Mouse (Mus musculus) midbrain, embryonic 10.5 days (tissue): ENCODE measurements around the gene Smarcd3. TPM values are rescaled to one million over a fixed set of nuclear protein-coding genes. Genes with fewer than 3 reads are reported as not detected.
A peak's percentile ranks its signal among the peaks of the same experiment; 100 is the strongest.

ENCODE experiments used
- DNase-seq: peaks from one replicate; pipeline ENCODE4 v3.0.0-alpha.2; 2017; ENCODE audit warnings: low spot score
- H3K27ac ChIP-seq: fragments of 300-500 bp; sonication (generic); replicated peaks from 2 replicates; pipeline ENCODE4 v1.5.1; 2016; ENCODE audit warnings: mild to moderate bottlenecking
- H3K27me3 ChIP-seq: fragments of 300-500 bp; sonication (generic); 2 replicates; pipeline ENCODE4 v1.6.1; 2016; ENCODE audit warnings: low read depth, mild to moderate bottlenecking; ENCODE audit not compliant: poor library complexity, severe bottlenecking
- H3K36me3 ChIP-seq: fragments of 300-500 bp; sonication (generic); 2 replicates; pipeline ENCODE4 v1.6.1; 2016; ENCODE audit warnings: mild to moderate bottlenecking, moderate library complexity
- H3K4me1 ChIP-seq: fragments of 300-500 bp; sonication (generic); 2 replicates; pipeline ENCODE4 v1.6.1; 2016
- H3K4me3 ChIP-seq: fragments of 300-500 bp; sonication (generic); 2 replicates; pipeline ENCODE4 v1.5.1; 2016; ENCODE audit warnings: mild to moderate bottlenecking, moderate library complexity
- H3K9me3 ChIP-seq: fragments of 300-500 bp; sonication (generic); replicated peaks from 2 replicates; pipeline ENCODE4 v1.6.1; 2016; ENCODE audit warnings: mild to moderate bottlenecking
- WGBS: fragments of 180-500 bp; shearing (Covaris S2); methylation state at CpG from one replicate; pipeline ENCODE4 v1.1.7; 2016; 5-methylcytosine and 5-hydroxymethylcytosine counted together
- polyA plus RNA-seq: library from polyadenylated mRNA; unstranded; fragments of >200 nt; fragmentation: Nextera tagmentation; extraction: Ambion mirVana; gene quantifications from 2 replicates; pipeline ENCODE4 v1.2.1, GENCODE M21; 2016

Smarcd3 gene
- 32.4 and 44.8 TPM in 2 replicates for polyA plus RNA-seq

DNA sequence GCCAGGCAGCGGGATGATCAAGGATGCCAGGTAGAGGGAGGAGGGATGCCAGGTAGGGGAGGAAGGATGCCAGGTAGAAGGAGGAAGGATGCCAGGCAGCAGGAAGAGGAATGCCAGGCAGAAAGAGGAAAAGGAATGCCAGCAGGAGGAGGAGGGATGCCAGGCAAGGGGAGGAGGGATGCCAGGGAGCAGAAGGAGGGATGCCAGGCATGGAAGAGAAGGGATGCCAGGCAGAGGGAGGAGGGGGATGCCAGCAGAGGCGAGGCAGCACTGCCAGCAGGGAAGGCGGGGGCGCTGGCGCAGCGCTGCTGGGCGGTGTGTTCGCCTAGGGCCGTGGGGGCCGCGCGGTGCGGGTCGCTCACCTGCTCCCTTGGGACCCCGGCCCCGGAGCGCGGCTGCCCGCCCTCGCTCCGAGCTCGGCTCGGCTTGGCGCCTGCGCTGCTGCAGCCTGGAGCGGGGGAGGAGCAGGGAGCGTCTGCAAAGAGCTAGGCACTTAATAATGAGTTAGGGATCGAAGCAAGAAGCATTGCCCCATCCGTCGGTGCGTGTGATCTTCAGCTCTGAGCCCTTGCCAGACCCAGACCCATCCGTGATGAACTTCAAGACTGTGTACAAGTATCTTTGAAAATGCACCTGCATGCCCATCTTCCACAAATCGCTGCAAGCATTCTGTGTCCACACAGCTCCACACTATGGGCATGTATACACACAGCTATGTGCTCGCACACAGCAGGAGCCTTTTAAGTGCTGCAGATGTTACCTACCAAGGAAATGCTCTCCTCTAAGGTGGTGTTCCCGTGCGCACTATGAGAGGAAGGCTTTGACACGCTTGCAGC lies at the start of gene Smarcd3:
Gene Smarcd3 (minus strand): TSS at position 426 of the 836 bp plus-strand sequence.
- 4% methylated on average over 37 of the region's 37 CpGs for WGBS
- Histone ChIP-seq H3K36me3 (no peaks in the 10 kb centered on the region), H3K4me1 (peaks cover 26% of the 10 kb centered on the region), H3K27ac (peak within 1 kb of the TSS; percentile 86), H3K27me3 (peaks cover 53% of the 10 kb centered on the region), H3K4me3 (peak within 1 kb of the TSS; percentile 72), H3K9me3 (no peaks in the 10 kb centered on the region)
- DNase-seq: peak; percentile 74

- no peaks in the 10 kb centered on the region for H3K36me3 ChIP-seq
- H3K27me3 ChIP-seq: no peaks in the 10 kb centered on the region
- H3K4me1 ChIP-seq: no peaks in the 10 kb centered on the region
- WGBS: 88% methylated on average over 6 of the region's 6 CpGs
- H3K27ac ChIP-seq: no peak overlapping the region
- DNase-seq: no peak
- H3K4me3 ChIP-seq: no peak overlapping the region
- no peaks in the 10 kb centered on the region for H3K9me3 ChIP-seq
Measured at GRCm38 (mm10) chr5:24661457-24661856, 37.2 kb upstream of the Smarcd3 start.

GRCm38 (mm10) chr5:24659708-24660423 lies 35.7 kb upstream of the Smarcd3 start:
- 74% methylated on average over 4 of the region's 4 CpGs for WGBS
- Histone ChIP-seq H3K27me3 (no peaks in the 10 kb centered on the region), H3K4me3 (no peak overlapping the region), H3K9me3 (no peaks in the 10 kb centered on the region), H3K4me1 (no peaks in the 10 kb centered on the region), H3K36me3 (no peaks in the 10 kb centered on the region), H3K27ac (no peak overlapping the region)
- no peak for DNase-seq

GRCm38 (mm10) chr5:24657113-24657512 lies 32.9 kb upstream of the Smarcd3 start:
- 0 out of 2 replicates have a peak, but pooled peaks cover 2% of the 10 kb centered on the region for H3K4me1 ChIP-seq
- no peak overlapping the region for H3K4me3 ChIP-seq
- no peaks in the 10 kb centered on the region for H3K36me3 ChIP-seq
- H3K27me3 ChIP-seq: peaks cover 12% of the 10 kb centered on the region
- 78% methylated on average over 2 of the region's 2 CpGs for WGBS
- no peaks in the 10 kb centered on the region for H3K9me3 ChIP-seq
- no peak overlapping the region for H3K27ac ChIP-seq
- no peak for DNase-seq

GRCm38 (mm10) chr5:24654491-24654890 lies 30.3 kb upstream of the Smarcd3 start:
- H3K9me3 ChIP-seq: no peaks in the 10 kb centered on the region
- no peaks in the 10 kb centered on the region for H3K36me3 ChIP-seq
- 0 out of 2 replicates have a peak, but pooled peaks cover 3% of the 10 kb centered on the region for H3K4me1 ChIP-seq
- H3K27ac ChIP-seq: no peak overlapping the region
- H3K4me3 ChIP-seq: no peak overlapping the region
- WGBS: 89% methylated on average over 6 of the region's 6 CpGs
- H3K27me3 ChIP-seq: peaks cover 12% of the 10 kb centered on the region
- DNase-seq: no peak

- 90% methylated on average over 5 of the region's 5 CpGs for WGBS
- Histone ChIP-seq H3K36me3 (no peaks in the 10 kb centered on the region), H3K9me3 (no peaks in the 10 kb centered on the region), H3K4me3 (no peak overlapping the region), H3K27me3 (peaks cover 12% of the 10 kb centered on the region), H3K27ac (no peak overlapping the region), H3K4me1 (0 out of 2 replicates have a peak, but pooled peaks cover 3% of the 10 kb centered on the region)
- DNase-seq: no peak
Measured at GRCm38 (mm10) chr5:24652780-24653179, 28.6 kb upstream of the Smarcd3 start.

DNA sequence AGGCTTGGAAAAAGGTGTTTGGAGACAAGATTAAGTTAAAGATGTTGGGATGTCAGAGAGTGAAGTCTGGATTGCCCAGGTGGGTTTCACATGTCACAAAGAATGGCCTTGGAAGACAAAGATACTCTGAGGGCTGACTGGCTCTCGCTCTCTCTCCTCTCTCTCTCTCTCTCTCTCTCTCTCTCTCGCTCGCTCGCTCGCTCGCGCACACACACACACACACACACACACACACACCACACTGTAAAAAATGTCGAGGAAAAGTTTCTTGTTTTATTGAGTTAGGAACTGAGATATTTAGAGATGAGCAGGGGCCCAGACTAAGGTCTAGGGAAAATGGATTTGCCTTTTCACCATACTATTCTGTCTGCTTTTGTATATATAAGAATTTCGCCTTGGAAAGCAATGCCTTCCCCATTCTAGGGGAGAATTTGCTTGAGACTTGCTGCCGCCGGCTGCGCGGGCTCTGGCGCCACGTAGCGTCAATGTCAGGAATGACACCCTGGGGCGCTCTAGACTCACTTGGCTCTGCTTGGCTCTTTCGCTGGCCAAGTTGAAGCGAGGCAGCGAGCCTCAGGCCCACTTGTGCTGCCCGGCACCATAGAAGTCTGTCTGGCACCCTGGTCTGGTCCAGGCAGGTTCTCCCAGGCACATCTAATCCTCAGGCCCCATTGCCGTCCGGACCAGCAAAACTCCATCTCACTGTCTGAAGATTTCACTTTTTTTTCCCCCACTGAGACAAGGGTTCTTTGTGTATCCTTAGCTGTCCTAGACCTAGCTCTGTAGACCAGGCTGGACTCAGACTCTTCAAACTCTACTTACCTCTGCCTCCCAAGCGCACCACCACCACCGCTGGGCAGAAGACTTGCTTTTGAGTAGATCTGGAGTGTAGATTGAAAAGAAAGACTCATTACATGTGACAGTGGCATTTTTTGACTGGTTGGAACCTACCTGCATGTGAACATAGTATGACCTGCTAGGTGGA lies 27.8 kb upstream of the Smarcd3 start:
- no peak overlapping the region for H3K4me3 ChIP-seq
- WGBS: 35% methylated on average over 25 of the region's 25 CpGs
- H3K9me3 ChIP-seq: no peaks in the 10 kb centered on the region
- H3K4me1 ChIP-seq: 0 out of 2 replicates have a peak, but pooled peaks cover 3% of the 10 kb centered on the region
- no peaks in the 10 kb centered on the region for H3K36me3 ChIP-seq
- H3K27ac ChIP-seq: no peak overlapping the region
- H3K27me3 ChIP-seq: peaks cover 12% of the 10 kb centered on the region
- peak; percentile 85 for DNase-seq

DNA sequence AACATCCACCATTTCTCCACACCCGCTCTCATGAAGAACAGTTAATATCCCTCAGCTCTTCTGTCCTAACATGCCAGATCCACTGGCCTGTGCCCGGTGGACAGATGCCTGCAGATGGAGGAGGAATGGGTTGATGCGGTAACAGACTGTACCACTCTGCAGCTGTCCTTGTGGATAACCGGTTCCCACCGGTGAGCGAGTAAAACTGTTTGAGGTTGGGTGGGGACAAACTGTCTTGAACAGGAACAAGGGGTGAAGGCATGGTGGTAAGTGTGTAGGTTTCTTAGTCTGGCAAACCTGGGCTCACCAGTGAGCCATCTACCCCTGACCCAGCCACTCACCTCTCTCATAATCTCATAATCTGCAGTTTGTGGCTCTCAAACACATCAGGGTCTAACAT lies 27.1 kb upstream of the Smarcd3 start:
- WGBS: 78% methylated on average over 6 of the region's 6 CpGs
- H3K4me1 ChIP-seq: 0 out of 2 replicates have a peak, but pooled peaks cover 3% of the 10 kb centered on the region
- no peaks in the 10 kb centered on the region for H3K9me3 ChIP-seq

GRCm38 (mm10) chr5:24649701-24650100 lies 25.5 kb upstream of the Smarcd3 start:
- no peaks in the 10 kb centered on the region for H3K9me3 ChIP-seq
- no peaks in the 10 kb centered on the region for H3K36me3 ChIP-seq
- H3K4me1 ChIP-seq: 0 out of 2 replicates have a peak, but pooled peaks cover 3% of the 10 kb centered on the region
- no peak overlapping the region for H3K27ac ChIP-seq
- H3K27me3 ChIP-seq: peaks cover 12% of the 10 kb centered on the region
- WGBS: 85% methylated on average over 7 of the region's 7 CpGs
- no peak for DNase-seq
- no peak overlapping the region for H3K4me3 ChIP-seq

More for the DNA sequence above, 27.1 kb upstream of the Smarcd3 start:
- no peak overlapping the region for H3K27ac ChIP-seq
- H3K4me3 ChIP-seq: no peak overlapping the region
- H3K36me3 ChIP-seq: no peaks in the 10 kb centered on the region
- no peak for DNase-seq
- H3K27me3 ChIP-seq: peaks cover 12% of the 10 kb centered on the region

- no peaks in the 10 kb centered on the region for H3K9me3 ChIP-seq
- no peak for DNase-seq
- H3K4me1 ChIP-seq: 0 out of 2 replicates have a peak, but pooled peaks cover 3% of the 10 kb centered on the region
- H3K27ac ChIP-seq: no peak overlapping the region
- H3K27me3 ChIP-seq: peaks cover 12% of the 10 kb centered on the region
- H3K4me3 ChIP-seq: no peak overlapping the region
- no peaks in the 10 kb centered on the region for H3K36me3 ChIP-seq
- 67% methylated on average over 4 of the region's 4 CpGs for WGBS
Measured at GRCm38 (mm10) chr5:24649231-24649630, 25.0 kb upstream of the Smarcd3 start.

- no peak overlapping the region for H3K4me3 ChIP-seq
- no peaks in the 10 kb centered on the region for H3K9me3 ChIP-seq
- DNase-seq: no peak
- no peak overlapping the region for H3K27ac ChIP-seq
- H3K4me1 ChIP-seq: no peaks in the 10 kb centered on the region
- H3K36me3 ChIP-seq: no peaks in the 10 kb centered on the region
- H3K27me3 ChIP-seq: no peaks in the 10 kb centered on the region
- 83% methylated on average over 1 of the region's 1 CpGs for WGBS
Measured at GRCm38 (mm10) chr5:24645454-24645853, 21.2 kb upstream of the Smarcd3 start.

DNA sequence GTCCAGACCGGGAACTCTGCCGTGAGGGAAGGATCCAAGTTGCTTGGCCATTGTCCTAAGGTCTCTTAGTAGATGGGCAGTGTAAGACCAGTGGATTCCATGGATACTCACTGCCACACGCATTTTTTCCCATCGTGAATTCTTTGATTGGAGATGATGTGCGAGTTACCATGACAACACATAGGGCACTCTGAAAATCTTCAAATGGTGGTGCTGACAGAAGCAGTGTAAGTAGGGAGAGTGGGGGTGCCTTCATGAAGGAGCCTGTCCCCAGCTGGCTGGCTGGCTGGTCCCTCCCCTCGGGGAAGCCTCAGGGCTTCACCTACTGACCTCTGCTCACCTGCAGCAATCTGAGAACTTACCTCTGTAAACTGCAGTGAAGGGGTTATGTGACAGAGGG lies 14.9 kb upstream of the Smarcd3 start:
- no peak for DNase-seq
- no peaks in the 10 kb centered on the region for H3K36me3 ChIP-seq
- 84% methylated on average over 6 of the region's 6 CpGs for WGBS

More for the DNA sequence above, 14.9 kb upstream of the Smarcd3 start:
- Histone ChIP-seq H3K4me1 (peaks cover 19% of the 10 kb centered on the region), H3K27ac (no peak overlapping the region; the same call in 1 of the 2 replicates), H3K4me3 (no peak overlapping the region), H3K9me3 (no peaks in the 10 kb centered on the region), H3K27me3 (no peaks in the 10 kb centered on the region)
